16 mouse cellular contexts compared by ENCODE assay signal in the genomic region with DNA sequence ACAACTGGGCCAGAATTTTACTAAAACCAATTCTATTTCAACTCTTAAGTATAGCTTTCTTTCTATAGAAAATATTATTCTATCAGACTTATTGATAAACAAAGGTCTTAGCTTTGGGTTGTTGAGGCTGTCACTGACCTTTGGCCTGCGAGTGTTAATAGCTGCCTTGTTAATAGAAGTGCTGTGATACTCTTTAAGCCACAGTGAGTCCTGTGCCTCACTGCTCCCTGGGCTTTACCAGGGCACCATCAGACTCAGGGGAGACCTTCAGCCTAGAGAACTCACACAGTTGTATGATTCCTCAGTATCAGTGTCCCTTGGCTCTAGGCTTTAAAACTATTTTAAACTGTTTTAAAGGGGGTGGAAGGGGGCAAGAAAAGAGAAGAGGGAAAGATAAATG.
"Had no signal": no experiment of that assay in that cellular context is flagged by ENCODE, and none has a peak within 500 bp of the region (broad histone marks: within the 10 kb centered on the region; RNA-seq: fewer than 3 reads in every experiment).

No protein-coding gene starts in this region.

- H3K27ac ChIP-seq: lung, embryonic 15.5 days; macrophage; midbrain, embryonic 12.5 days; neural tube, embryonic 12.5 days; stomach, embryonic 15.5 days; stomach, postnatal 0 days had no signal

- H3K9ac ChIP-seq: lung, embryonic 15.5 days; midbrain, embryonic 12.5 days; neural tube, embryonic 12.5 days; stomach, embryonic 15.5 days had no signal

- H3K4me2 ChIP-seq: lung, embryonic 15.5 days; midbrain, embryonic 12.5 days; neural tube, embryonic 12.5 days; stomach, embryonic 15.5 days had no signal

- H3K4me1 ChIP-seq: stomach, embryonic 15.5 days had no signal

- H3K9me3 ChIP-seq: lung, embryonic 15.5 days; megakaryocyte, embryonic 14.5 days; midbrain, embryonic 12.5 days; neural tube, embryonic 12.5 days; stomach, embryonic 15.5 days had no signal

- H3K4me3 ChIP-seq: lung, embryonic 15.5 days; megakaryocyte, embryonic 14.5 days; midbrain, embryonic 12.5 days; neural tube, embryonic 12.5 days; stomach, embryonic 15.5 days had no signal

- DNase-seq: lung, adult 2 months; lung, postnatal 14 days; lung, postnatal 36 days; midbrain, embryonic 14.5 days; right cerebral cortex, postnatal 14 days; thymus, adult 2 months; thymus, postnatal 25 days; thymus, postnatal 4 days had no signal

- ATAC-seq: lung, postnatal 0 days had no signal

- H3K36me3 ChIP-seq: lung, embryonic 15.5 days; midbrain, embryonic 12.5 days; neural tube, embryonic 12.5 days; stomach, embryonic 15.5 days had no signal

- H3K27me3 ChIP-seq: lung, embryonic 15.5 days; megakaryocyte, embryonic 14.5 days; midbrain, embryonic 12.5 days; neural tube, embryonic 12.5 days; stomach, embryonic 15.5 days had no signal
